Mouse (Mus musculus) brain, embryonic 14.5 days (tissue): ENCODE data around the gene Slit3.

ENCODE experiments used
- CTCF ChIP-seq: fragments of 200-500 bp; IDR thresholded peaks from 2 replicates; pipeline ENCODE4 v1.5.1; 2012; ENCODE audit warnings: inconsistent platforms, mild to moderate bottlenecking, moderate library complexity, borderline replicate concordance; ENCODE audit not compliant: insufficient read depth, insufficient read length; ENCODE audit errors: extremely low read depth
- POLR2A ChIP-seq: fragments of 200-500 bp; IDR thresholded peaks from 2 replicates; pipeline ENCODE4 v1.6.1; 2012; ENCODE audit warnings: mild to moderate bottlenecking, inconsistent platforms, borderline replicate concordance; ENCODE audit not compliant: poor library complexity, insufficient read depth, insufficient read length, severe bottlenecking; ENCODE audit errors: extremely low read depth

DNA sequence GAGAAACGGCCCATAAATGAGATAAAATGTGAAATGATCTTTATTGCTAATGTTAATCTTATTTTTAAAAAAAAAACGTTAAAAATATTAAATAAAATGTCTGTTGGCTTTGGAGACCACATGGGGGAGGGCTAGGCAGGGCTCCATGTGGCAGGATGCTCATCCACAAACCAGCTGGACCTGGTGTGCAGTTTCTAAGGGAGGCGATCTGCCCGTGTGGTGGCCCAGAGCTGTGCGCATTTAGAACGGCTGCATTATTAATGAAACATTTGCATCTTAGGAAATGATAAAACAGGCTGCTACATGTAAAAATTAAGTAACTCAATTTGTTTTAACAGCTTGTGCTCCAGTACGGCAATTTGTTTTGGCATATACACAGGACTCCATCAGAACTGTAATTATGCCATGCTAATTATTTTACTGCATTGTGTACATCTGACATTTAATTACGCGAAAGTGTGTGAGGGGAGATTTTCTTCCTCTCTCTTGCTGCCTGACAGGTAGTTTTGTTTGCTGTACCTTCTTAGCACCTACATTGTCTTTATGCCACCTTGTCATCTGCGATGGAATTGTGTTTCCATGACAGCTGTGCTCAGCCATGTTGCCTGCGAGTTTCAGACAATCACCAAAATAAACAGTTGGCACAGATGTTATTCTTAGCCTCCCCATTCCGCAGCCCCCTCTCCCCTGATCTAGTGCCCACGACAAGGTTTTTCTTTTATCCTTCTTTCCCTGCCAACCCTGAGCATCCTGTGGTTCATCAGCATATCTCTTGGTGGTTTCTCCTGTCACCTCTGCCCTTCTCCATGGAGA lies 165.8 kb downstream of the Slit3 start:
- no peak for TF ChIP-seq CTCF
- no peak for TF ChIP-seq POLR2A
